Mouse (Mus musculus) urinary bladder, postnatal 4 days (tissue): ENCODE results near the gene Rasa4.
"Not testable (repeated sequence)": the region's sequence is repeated elsewhere in the genome, so short reads cannot be mapped to it uniquely, and the experiment has no call there.

ENCODE experiments used
- DNase-seq, 2 experiments: peaks; one replicate each; pipeline ENCODE4 v3.0.0; 2021 to 2022; ENCODE audit warnings: low spot score in 2 of 2

Rasa4 gene

GRCm38 (mm10) chr5:136066404-136067148 lies 17.1 kb upstream of the Rasa4 start:
- DNase-seq, result not testable (repeated sequence)

- no peak for DNase-seq
Observed at GRCm38 (mm10) chr5:136069411-136069810, 14.3 kb upstream of the Rasa4 start.

GRCm38 (mm10) chr5:136073051-136073450 lies 10.7 kb upstream of the Rasa4 start:
- no peak for DNase-seq

- DNase-seq, result no peak
Observed at GRCm38 (mm10) chr5:136073526-136073925, 10.2 kb upstream of the Rasa4 start.

- no peak for DNase-seq
Observed at GRCm38 (mm10) chr5:136075076-136075475, 8.6 kb upstream of the Rasa4 start.

GRCm38 (mm10) chr5:136076284-136076683 lies 7.4 kb upstream of the Rasa4 start:
- DNase-seq, result no peak

GRCm38 (mm10) chr5:136077001-136077550 lies 6.6 kb upstream of the Rasa4 start:
- DNase-seq, result no peak

GRCm38 (mm10) chr5:136078136-136078535 lies 5.6 kb upstream of the Rasa4 start:
- no peak for DNase-seq

GRCm38 (mm10) chr5:136082345-136082744 lies 1.4 kb upstream of the Rasa4 start:
- DNase-seq, result no peak

GRCm38 (mm10) chr5:136084144-136084881 lies 597 bp downstream of the Rasa4 start:
- no peak for DNase-seq

GRCm38 (mm10) chr5:136084891-136085651 lies 1.4 kb downstream of the Rasa4 start:
- peak in 1 of 2 experiments; percentile 31 for DNase-seq

GRCm38 (mm10) chr5:136086290-136086689 lies 2.6 kb downstream of the Rasa4 start:
- no peak for DNase-seq

- DNase-seq, result no peak
Observed at GRCm38 (mm10) chr5:136088821-136089575, 5.3 kb downstream of the Rasa4 start.

- DNase-seq, result no peak
Observed at GRCm38 (mm10) chr5:136091927-136092326, 8.2 kb downstream of the Rasa4 start.

GRCm38 (mm10) chr5:136094249-136095010 lies 10.7 kb downstream of the Rasa4 start:
- DNase-seq, result no peak

GRCm38 (mm10) chr5:136095089-136095488 lies 11.4 kb downstream of the Rasa4 start:
- no peak for DNase-seq

GRCm38 (mm10) chr5:136098536-136098935 lies 14.8 kb downstream of the Rasa4 start:
- no peak for DNase-seq

- peak; percentile 67 to 74 for DNase-seq
Observed at GRCm38 (mm10) chr5:136102099-136102820, 18.5 kb downstream of the Rasa4 start.

GRCm38 (mm10) chr5:136104511-136104910 lies 20.8 kb downstream of the Rasa4 start:
- DNase-seq, result no peak

- DNase-seq, result no peak
Observed at GRCm38 (mm10) chr5:136108486-136108885, 24.8 kb downstream of the Rasa4 start.
